Mouse (Mus musculus): ENCODE measurements around the gene Adh6a. TPM values are rescaled to one million over a fixed set of nuclear protein-coding genes. Genes with fewer than 3 reads are reported as not detected.

Gene Adh6a
- polyA plus RNA-seq, 1 experiment, result not detected

DNA sequence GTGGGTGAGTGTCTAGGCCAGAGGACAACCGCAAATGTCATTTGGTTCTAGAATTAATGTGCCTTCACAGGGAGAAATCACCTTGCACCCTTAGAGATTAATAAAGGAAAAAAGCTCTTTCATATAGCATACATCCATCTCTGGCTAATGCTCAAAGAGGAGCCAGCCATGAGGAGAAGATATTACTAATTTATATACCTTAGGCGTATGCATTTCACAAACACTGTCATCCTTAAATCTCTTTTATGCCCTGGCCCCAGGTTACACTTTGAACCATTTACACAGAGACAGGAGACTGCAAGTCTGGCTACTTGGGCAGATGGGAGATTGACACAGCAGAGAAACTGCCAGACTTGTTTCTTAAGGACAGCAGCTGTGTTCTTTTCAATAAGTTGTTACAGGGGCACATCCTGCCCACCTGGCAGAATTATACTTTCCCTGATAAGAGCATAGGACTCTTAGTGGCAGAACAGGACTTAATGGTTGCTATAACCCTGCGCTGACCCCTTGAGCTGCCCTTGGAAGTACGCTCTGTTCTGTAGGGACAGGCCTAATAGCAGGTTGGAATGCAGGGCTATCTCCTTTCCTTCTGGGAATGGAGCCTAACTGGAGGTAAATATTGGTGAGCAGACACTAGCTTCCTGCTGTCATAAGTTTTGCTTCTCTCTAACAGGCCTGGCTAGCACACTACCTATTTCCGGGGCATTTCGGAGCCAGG, 9.2 kb upstream of the Adh6a start:
- Histone ChIP-seq H3K4me1 (ENCODE audit: control insufficient read depth, insufficient read depth, low read length) (no peaks in the 10 kb centered on the region), H3K27me3 (ENCODE audit: control insufficient read depth, insufficient read depth, low read length) (no peaks in the 10 kb centered on the region), H3K36me3 (ENCODE audit: control insufficient read depth, insufficient read depth, low read length) (no peaks in the 10 kb centered on the region), H3K27ac (ENCODE audit: control insufficient read depth, insufficient read depth, low read depth, low read length) (no peak overlapping the region), H3K4me3 (ENCODE audit: control insufficient read depth, low read depth, low read length) (no peak overlapping the region)
- no peak for TF ChIP-seq POLR2A (IDR thresholded peaks at IDR 0.05; ENCODE audit: control insufficient read depth, low read depth, low read length)
- TF ChIP-seq CTCF (IDR thresholded peaks at IDR 0.05; ENCODE audit: control insufficient read depth, insufficient read depth, insufficient replicate concordance, low read depth, low read length), result no peak

DNA sequence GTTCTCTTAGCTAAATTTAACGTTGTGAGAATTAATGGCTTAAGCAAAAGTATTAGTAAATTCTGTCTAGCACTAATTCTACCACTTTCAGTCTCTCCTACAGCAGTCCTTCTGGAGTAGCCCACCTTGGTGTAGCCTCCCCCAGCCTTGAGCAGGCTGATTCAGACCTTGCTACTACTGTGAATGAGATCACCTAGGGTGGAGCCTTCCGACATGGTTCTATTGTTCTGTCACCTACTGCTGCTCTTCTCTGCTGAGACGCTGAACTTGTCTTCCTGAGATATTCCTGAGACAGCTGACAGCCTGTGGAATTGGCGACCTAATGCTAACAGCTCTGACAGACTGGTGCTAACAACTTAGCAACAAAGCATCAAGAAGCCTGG, 8.6 kb upstream of the Adh6a start:
- no peak overlapping the region for H3K4me3 ChIP-seq (ENCODE audit: control insufficient read depth, low read depth, low read length)
- no peaks in the 10 kb centered on the region for H3K4me1 ChIP-seq (ENCODE audit: control insufficient read depth, insufficient read depth, low read length)
- H3K27me3 ChIP-seq (ENCODE audit: control insufficient read depth, insufficient read depth, low read length), result no peaks in the 10 kb centered on the region
- no peaks in the 10 kb centered on the region for H3K36me3 ChIP-seq (ENCODE audit: control insufficient read depth, insufficient read depth, low read length)
- no peak overlapping the region for H3K27ac ChIP-seq (ENCODE audit: control insufficient read depth, insufficient read depth, low read depth, low read length)
- TF ChIP-seq POLR2A (IDR thresholded peaks at IDR 0.05; ENCODE audit: control insufficient read depth, low read depth, low read length), result no peak
- no peak for TF ChIP-seq CTCF (IDR thresholded peaks at IDR 0.05; ENCODE audit: control insufficient read depth, insufficient read depth, insufficient replicate concordance, low read depth, low read length)

DNA sequence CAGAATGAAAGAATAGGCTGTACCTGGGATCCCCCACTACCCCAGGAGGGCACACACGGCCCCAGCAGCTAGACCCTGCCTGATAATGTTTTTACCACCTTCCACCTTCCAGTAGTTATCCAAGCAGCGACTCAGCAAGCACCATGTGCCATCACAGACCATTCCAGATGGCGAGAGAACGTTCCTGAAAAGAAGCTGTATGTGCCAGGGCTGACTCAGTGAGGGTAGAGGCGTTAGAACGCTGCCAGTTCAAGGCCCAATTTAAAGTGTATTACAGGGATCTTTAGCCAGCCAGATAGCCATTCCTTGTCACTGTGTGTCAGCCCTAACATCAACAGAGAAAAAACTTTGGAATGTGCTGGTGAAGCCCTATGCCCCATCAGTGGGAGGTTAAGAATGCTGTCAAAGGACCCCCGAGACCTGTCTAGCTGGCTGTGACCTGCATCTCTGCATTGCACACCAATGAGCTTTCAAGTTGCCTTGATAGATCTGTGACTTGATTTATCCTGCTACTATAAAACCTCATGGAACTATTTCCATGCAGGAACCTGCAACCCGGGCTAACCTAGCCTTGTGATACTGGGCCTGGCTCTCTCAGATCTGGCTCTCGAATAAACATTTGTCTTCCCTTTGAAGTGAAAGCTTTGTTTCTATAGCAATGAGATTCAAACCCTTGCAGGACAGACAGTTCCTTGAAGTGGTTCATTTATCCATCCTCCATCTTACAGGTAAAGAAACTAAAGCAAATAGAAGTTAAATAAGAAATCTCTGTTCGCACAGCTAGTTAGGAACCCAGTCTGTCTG, 7.4 kb upstream of the Adh6a start:
- no peak overlapping the region for H3K27ac ChIP-seq (ENCODE audit: control insufficient read depth, insufficient read depth, low read depth, low read length)
- H3K4me1 ChIP-seq (ENCODE audit: control insufficient read depth, insufficient read depth, low read length), result peaks cover 1% of the 10 kb centered on the region; the same call in 1 of the 2 replicates

DNA sequence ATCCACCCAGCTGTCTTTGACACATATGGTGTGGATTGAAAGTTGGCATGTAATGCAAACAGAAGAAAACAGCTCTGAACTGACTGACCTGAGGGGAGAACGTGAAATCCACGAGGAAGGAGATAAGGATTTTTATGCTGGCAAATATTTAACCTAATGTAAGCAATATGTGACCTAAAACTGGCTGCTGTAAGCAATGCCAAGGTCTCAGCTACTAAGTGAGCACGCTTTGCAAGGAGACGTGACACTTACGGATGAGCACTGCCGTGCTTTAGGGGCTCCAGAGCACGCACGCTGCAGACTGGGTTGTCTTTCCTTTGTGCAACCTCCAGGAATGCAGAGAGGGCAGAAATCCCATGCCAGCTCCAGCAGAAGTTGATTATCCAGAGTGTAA, 6.8 kb upstream of the Adh6a start:
- TF ChIP-seq POLR2A (IDR thresholded peaks at IDR 0.05; ENCODE audit: control insufficient read depth, low read depth, low read length), result no peak
- TF ChIP-seq CTCF (IDR thresholded peaks at IDR 0.05; ENCODE audit: control insufficient read depth, insufficient read depth, insufficient replicate concordance, low read depth, low read length), result no peak
- Histone ChIP-seq H3K4me1 (ENCODE audit: control insufficient read depth, insufficient read depth, low read length) (peaks cover 2% of the 10 kb centered on the region; the same call in 1 of the 2 replicates), H3K27ac (ENCODE audit: control insufficient read depth, insufficient read depth, low read depth, low read length) (no peak overlapping the region), H3K4me3 (ENCODE audit: control insufficient read depth, low read depth, low read length) (no peak overlapping the region), H3K27me3 (ENCODE audit: control insufficient read depth, insufficient read depth, low read length) (no peaks in the 10 kb centered on the region), H3K36me3 (ENCODE audit: control insufficient read depth, insufficient read depth, low read length) (no peaks in the 10 kb centered on the region)

More for the DNA sequence above, 7.4 kb upstream of the Adh6a start:
- Histone ChIP-seq H3K27me3 (ENCODE audit: control insufficient read depth, insufficient read depth, low read length) (no peaks in the 10 kb centered on the region), H3K36me3 (ENCODE audit: control insufficient read depth, insufficient read depth, low read length) (no peaks in the 10 kb centered on the region), H3K4me3 (ENCODE audit: control insufficient read depth, low read depth, low read length) (no peak overlapping the region)
- TF ChIP-seq CTCF (IDR thresholded peaks at IDR 0.05; ENCODE audit: control insufficient read depth, insufficient read depth, insufficient replicate concordance, low read depth, low read length) (no peak), POLR2A (IDR thresholded peaks at IDR 0.05; ENCODE audit: control insufficient read depth, low read depth, low read length) (no peak)

DNA sequence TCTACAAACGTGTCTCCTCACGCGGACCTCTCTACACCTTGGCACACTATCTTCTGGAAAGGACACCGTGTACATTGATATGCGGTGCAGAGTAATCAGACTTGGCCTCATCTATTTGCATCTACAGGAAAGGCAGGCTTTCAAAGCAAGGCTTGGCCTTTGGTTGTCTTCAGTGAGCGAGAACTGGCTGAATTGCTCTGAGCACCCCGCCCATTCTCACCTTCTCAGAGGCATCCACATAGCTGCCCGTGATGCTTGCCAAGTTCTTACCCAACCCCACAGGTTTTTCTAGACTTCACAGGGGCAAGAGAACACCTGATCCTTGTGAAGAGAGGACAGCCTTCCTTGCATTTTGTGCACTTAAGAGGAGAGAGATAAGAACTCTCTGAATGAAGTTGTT, 3.2 kb upstream of the Adh6a start:
- H3K27ac ChIP-seq (ENCODE audit: control insufficient read depth, insufficient read depth, low read depth, low read length), result no peak overlapping the region
- TF ChIP-seq POLR2A (IDR thresholded peaks at IDR 0.05; ENCODE audit: control insufficient read depth, low read depth, low read length) (no peak), CTCF (IDR thresholded peaks at IDR 0.05; ENCODE audit: control insufficient read depth, insufficient read depth, insufficient replicate concordance, low read depth, low read length) (no peak)
- H3K36me3 ChIP-seq (ENCODE audit: control insufficient read depth, insufficient read depth, low read length), result no peaks in the 10 kb centered on the region
- H3K4me3 ChIP-seq (ENCODE audit: control insufficient read depth, low read depth, low read length), result no peak overlapping the region
- H3K4me1 ChIP-seq (ENCODE audit: control insufficient read depth, insufficient read depth, low read length), result peaks cover 2% of the 10 kb centered on the region; the same call in 1 of the 2 replicates
- H3K27me3 ChIP-seq (ENCODE audit: control insufficient read depth, insufficient read depth, low read length), result no peaks in the 10 kb centered on the region

DNA sequence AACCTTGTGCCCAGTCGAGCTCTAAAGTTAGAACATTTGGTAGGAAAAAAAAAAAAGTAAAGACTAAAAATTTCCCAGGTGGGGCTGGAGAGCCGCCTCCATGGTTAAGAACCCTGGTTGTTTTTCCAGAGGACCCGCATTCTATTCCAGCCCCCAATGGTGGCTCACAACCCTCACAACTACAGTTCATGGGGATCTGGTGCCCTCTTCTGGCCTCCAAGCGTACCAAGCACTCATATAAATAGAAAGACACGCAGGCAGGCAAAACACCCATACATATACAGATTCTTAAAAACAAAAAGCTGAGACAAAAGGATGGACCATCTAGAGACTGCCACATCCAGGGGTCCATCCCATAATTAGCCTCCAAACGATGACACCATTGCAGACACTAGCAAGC, 2.1 kb upstream of the Adh6a start:
- Histone ChIP-seq H3K4me3 (ENCODE audit: control insufficient read depth, low read depth, low read length) (no peak overlapping the region), H3K4me1 (ENCODE audit: control insufficient read depth, insufficient read depth, low read length) (peaks cover 2% of the 10 kb centered on the region; the same call in 1 of the 2 replicates), H3K36me3 (ENCODE audit: control insufficient read depth, insufficient read depth, low read length) (no peaks in the 10 kb centered on the region), H3K27ac (ENCODE audit: control insufficient read depth, insufficient read depth, low read depth, low read length) (no peak overlapping the region), H3K27me3 (ENCODE audit: control insufficient read depth, insufficient read depth, low read length) (no peaks in the 10 kb centered on the region)
- TF ChIP-seq CTCF (IDR thresholded peaks at IDR 0.05; ENCODE audit: control insufficient read depth, insufficient read depth, insufficient replicate concordance, low read depth, low read length) (no peak), POLR2A (IDR thresholded peaks at IDR 0.05; ENCODE audit: control insufficient read depth, low read depth, low read length) (no peak)

DNA sequence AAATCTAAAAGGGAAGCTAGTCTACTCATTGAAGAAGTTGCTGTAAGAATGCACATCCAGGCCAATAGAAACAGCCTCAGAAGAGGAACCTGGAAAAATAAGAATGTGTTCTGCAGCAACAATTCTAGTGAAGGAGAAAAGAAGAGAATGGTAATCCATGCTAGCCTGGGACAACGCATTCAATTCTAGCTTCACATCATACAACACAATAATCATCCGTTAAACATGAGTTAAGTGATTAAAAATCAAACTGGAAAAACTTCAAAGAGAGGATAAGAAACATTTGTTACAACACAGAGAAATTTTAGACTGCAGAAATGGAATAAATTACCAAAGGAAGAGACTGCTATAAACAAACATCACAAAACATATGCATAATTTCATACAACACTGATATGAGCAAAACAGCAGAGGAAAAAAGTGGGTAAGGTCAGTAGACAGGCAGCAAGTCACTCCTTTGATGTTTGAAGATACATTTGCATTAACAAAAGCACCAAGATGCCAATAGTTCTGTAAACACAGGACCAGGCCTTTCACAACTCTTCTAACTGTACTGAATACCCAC, 3.9 kb downstream of the Adh6a start:
- Histone ChIP-seq H3K27me3 (ENCODE audit: control insufficient read depth, insufficient read depth, low read length) (no peaks in the 10 kb centered on the region), H3K4me1 (ENCODE audit: control insufficient read depth, insufficient read depth, low read length) (no peaks in the 10 kb centered on the region), H3K27ac (ENCODE audit: control insufficient read depth, insufficient read depth, low read depth, low read length) (no peak overlapping the region), H3K4me3 (ENCODE audit: control insufficient read depth, low read depth, low read length) (no peak overlapping the region), H3K36me3 (ENCODE audit: control insufficient read depth, insufficient read depth, low read length) (no peaks in the 10 kb centered on the region)
- TF ChIP-seq CTCF (IDR thresholded peaks at IDR 0.05; ENCODE audit: control insufficient read depth, insufficient read depth, insufficient replicate concordance, low read depth, low read length) (no peak), POLR2A (IDR thresholded peaks at IDR 0.05; ENCODE audit: control insufficient read depth, low read depth, low read length) (no peak)

All from testis, adult 2 months (tissue).